Mouse (Mus musculus) hindbrain, postnatal 0 days (tissue): ENCODE results near the gene Klrb1f. TPM values are rescaled to one million over a fixed set of nuclear protein-coding genes. Genes with fewer than 3 reads are reported as not detected.

ENCODE experiments used
- ATAC-seq: fragments of 200-750 bp; cut with Nextera tagmentation; 2 replicates; pipeline ENCODE4 v1.8.0; 2017; ENCODE audit warnings: mild to moderate bottlenecking, moderate TSS enrichment, moderate library complexity
- DNase-seq: peaks from one replicate; pipeline ENCODE4 v3.0.0-alpha.2; 2015; ENCODE audit warnings: low spot score
- H3K27ac ChIP-seq: fragments of 300-500 bp; sonication (generic); 2 replicates; pipeline ENCODE4 v1.5.1; 2014; ENCODE audit warnings: mild to moderate bottlenecking
- H3K27me3 ChIP-seq: fragments of 300-500 bp; sonication (generic); 2 replicates; pipeline ENCODE4 v1.6.1; 2014; ENCODE audit warnings: low read length, mixed read lengths; ENCODE audit not compliant: insufficient read depth
- H3K36me3 ChIP-seq: fragments of 300-500 bp; sonication (generic); 2 replicates; pipeline ENCODE4 v1.6.1; 2014; ENCODE audit warnings: low read length, mixed read lengths; ENCODE audit not compliant: insufficient read depth
- H3K4me1 ChIP-seq: fragments of 300-500 bp; sonication (generic); 2 replicates; pipeline ENCODE4 v1.6.1; 2014; ENCODE audit warnings: antibody characterized with exemption, low read length, mixed read lengths; ENCODE audit not compliant: insufficient read depth
- H3K4me2 ChIP-seq: fragments of 300-500 bp; sonication (generic); 2 replicates; pipeline ENCODE4 v1.6.1; 2014; ENCODE audit warnings: low read depth, mild to moderate bottlenecking, low read length, moderate library complexity, mixed read lengths
- H3K4me3 ChIP-seq: fragments of 300-500 bp; sonication (generic); 2 replicates; pipeline ENCODE4 v1.5.1; 2014; ENCODE audit warnings: low read length
- H3K9ac ChIP-seq: fragments of 300-500 bp; sonication (generic); replicated peaks from 2 replicates; pipeline ENCODE4 v1.6.1; 2014; ENCODE audit warnings: mild to moderate bottlenecking, low read length, moderate library complexity, mixed read lengths
- H3K9me3 ChIP-seq: fragments of 300-500 bp; sonication (generic); 2 replicates; pipeline ENCODE4 v1.6.1; 2016; ENCODE audit warnings: low read length, mixed read lengths
- CTCF ChIP-seq: IDR thresholded peaks from 2 replicates; pipeline ENCODE4 v1.5.1; 2016; ENCODE audit warnings: antibody characterized with exemption, control low read depth, low read depth
- WGBS: fragments of 180-500 bp; shearing (Covaris S2); extraction: QIAGEN DNeasy Blood & Tissue Kit; methylation state at CpG from one replicate; pipeline ENCODE4 v1.1.7; 2014; 5-methylcytosine and 5-hydroxymethylcytosine counted together
- polyA plus RNA-seq: library from polyadenylated mRNA; unstranded; fragments of >200 nt; fragmentation: Nextera tagmentation; extraction: Ambion mirVana; gene quantifications from 2 replicates; pipeline ENCODE4 v1.2.1, GENCODE M21; 2015
- total RNA-seq: library from RNA; depleted of rRNA; stranded (reverse); fragments of >200 nt; gene quantifications from 2 replicates; pipeline ENCODE4 v1.2.3, GENCODE M21; 2014

The Klrb1f gene
- total and polyA plus RNA-seq, 2 experiments from 2014 or later = 0.24 TPM; not detected in 1

DNA sequence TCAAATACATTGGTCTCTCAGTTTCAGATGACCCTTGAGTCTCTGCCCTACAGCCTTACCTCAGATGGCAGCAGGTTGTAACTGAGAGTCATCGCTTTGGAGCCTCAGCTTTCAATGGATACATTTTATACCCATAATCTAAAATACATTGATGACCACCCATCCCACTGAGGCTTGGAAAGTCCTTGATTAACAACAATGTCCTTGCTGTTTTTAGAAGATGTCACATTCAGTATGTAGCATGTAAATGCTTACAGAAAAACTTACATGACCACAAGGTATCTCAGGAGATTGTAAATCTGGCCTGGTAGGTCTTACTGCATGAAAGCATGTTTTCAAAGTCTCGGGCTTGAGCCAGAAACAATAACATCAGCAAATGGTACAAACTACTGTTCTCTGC, 14.7 kb upstream of the Klrb1f start:
- Histone ChIP-seq H3K27ac (no peak overlapping the region), H3K36me3 (no peaks in the 10 kb centered on the region), H3K4me1 (no peaks in the 10 kb centered on the region), H3K9me3 (no peaks in the 10 kb centered on the region), H3K27me3 (no peaks in the 10 kb centered on the region), H3K9ac (no peak overlapping the region), H3K4me2 (no peak overlapping the region), H3K4me3 (no peak overlapping the region)
- no peak for TF ChIP-seq CTCF
- ATAC-seq = no peak
- WGBS = 85% methylated on average over 2 of the region's 2 CpGs
- no peak for DNase-seq

DNA sequence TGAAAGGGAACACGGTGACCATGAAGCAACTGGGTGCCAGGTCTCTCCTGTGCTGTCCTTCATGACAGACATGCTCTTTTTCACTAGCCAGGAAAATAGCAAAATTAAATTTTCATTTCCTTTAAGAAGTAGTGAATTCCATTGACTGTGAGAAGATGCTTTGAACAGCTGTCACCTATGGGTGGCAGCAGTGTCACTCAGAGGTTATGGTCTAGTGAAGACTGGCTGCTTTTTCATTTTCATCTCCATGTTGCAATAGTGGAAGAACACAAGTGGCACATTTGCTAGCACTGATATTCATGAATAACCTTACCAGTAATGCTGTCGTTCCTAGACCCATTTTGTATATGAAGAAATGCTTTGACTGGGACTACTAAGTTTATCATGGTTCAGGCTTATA, 12.3 kb upstream of the Klrb1f start:
- Histone ChIP-seq H3K27me3 (no peaks in the 10 kb centered on the region), H3K4me3 (no peak overlapping the region), H3K27ac (no peak overlapping the region), H3K4me1 (no peaks in the 10 kb centered on the region), H3K9me3 (no peaks in the 10 kb centered on the region), H3K4me2 (no peak overlapping the region), H3K9ac (no peak overlapping the region), H3K36me3 (no peaks in the 10 kb centered on the region)
- 80% methylated on average over 2 of the region's 2 CpGs for WGBS
- DNase-seq = peak; percentile 33
- peak; percentile 47 for TF ChIP-seq CTCF
- no peak for ATAC-seq

DNA sequence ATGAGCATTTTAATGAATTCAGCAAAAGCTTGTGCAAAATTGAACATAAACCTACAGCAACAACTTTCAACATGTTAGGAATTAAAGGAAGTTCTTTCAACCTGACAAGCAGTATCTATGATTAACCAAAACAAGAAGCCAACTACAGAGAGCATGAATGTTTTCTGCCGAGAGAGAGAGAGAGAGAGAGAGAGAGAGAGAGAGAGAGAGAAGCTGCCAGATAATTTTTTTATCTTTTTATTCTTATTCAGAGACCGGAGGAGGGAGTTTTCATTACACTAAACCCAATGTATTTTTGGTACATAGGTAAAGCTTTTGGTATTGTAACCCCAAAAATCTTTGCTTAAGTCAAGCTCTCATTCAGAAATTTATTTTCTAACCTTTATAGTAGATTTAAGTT, 10.7 kb upstream of the Klrb1f start:
- WGBS = 82% methylated on average over 2 of the region's 2 CpGs
- no peak overlapping the region for H3K4me3 ChIP-seq
- H3K9ac ChIP-seq = no peak overlapping the region
- H3K27ac ChIP-seq = no peak overlapping the region
- H3K4me2 ChIP-seq = no peak overlapping the region
- TF ChIP-seq CTCF = no peak
- no peaks in the 10 kb centered on the region for H3K27me3 ChIP-seq
- H3K4me1 ChIP-seq = no peaks in the 10 kb centered on the region
- H3K36me3 ChIP-seq = no peaks in the 10 kb centered on the region
- DNase-seq (no peak), ATAC-seq (no peak)
- H3K9me3 ChIP-seq = no peaks in the 10 kb centered on the region

- Histone ChIP-seq H3K36me3 (no peaks in the 10 kb centered on the region), H3K27ac (no peak overlapping the region), H3K9ac (no peak overlapping the region), H3K9me3 (no peaks in the 10 kb centered on the region), H3K4me2 (no peak overlapping the region), H3K27me3 (no peaks in the 10 kb centered on the region), H3K4me1 (no peaks in the 10 kb centered on the region), H3K4me3 (no peak overlapping the region)
- DNase-seq (no peak), ATAC-seq (no peak)
- no peak for TF ChIP-seq CTCF
Observed at GRCm38 (mm10) chr6:129036326-129036725, 9.4 kb upstream of the Klrb1f start.

DNA sequence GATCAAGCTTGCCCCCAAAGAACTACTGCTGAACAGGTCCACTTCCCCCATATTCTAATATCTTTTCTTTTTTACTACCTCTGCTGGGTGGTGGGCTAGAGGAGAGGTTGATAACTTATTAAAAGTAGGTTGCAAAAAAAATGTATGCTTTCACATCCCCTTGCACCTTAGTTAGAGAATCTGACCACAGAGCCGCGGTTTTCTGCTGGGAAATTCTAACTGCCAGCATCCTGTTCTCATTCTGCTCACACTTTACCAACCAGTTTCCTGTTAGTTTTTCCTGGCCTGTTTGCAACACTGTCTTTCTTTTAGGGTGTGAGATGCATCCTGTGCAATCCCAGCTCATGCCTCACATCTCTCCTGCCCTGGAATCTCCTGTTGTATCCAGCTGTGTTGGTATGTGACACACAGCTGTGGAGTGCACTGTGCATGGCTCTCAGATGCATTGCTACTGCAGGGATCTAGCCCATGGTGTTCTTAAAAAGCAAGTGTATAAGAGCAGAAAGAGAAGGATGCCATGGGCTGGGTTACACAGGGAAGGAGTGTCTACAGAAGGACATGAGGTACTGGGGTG, 8.7 kb upstream of the Klrb1f start:
- no peak for DNase-seq
- Histone ChIP-seq H3K9ac (no peak overlapping the region), H3K4me1 (no peaks in the 10 kb centered on the region), H3K4me2 (no peak overlapping the region), H3K27ac (no peak overlapping the region), H3K27me3 (no peaks in the 10 kb centered on the region), H3K9me3 (no peaks in the 10 kb centered on the region), H3K36me3 (no peaks in the 10 kb centered on the region), H3K4me3 (no peak overlapping the region)
- no peak for TF ChIP-seq CTCF
- WGBS = 86% methylated on average over 2 of the region's 2 CpGs
- no peak for ATAC-seq

DNA sequence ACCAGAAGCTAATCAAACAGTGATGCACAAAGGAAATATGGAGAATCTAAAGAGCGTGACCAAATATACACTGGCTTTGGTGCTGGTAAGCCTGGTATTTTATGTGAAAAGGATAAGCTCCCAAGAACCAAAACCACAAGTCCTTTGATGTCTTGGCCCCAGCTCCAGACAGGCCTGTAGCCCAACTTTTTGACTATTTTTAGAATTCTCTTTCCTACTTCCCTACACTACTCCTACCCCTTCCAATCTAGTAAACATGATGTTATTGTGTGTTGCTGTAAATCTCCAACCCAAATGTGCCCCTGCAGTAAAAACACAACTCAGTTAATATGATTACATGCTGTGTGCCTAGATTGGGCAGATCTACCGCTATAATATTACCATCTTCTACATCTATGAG, 4.2 kb upstream of the Klrb1f start:
- no peak overlapping the region for H3K27ac ChIP-seq
- no peak for TF ChIP-seq CTCF
- no peaks in the 10 kb centered on the region for H3K27me3 ChIP-seq
- H3K9ac ChIP-seq = no peak overlapping the region
- WGBS = 100% methylated on average over 2 of the region's 2 CpGs
- H3K4me2 ChIP-seq = no peak overlapping the region
- ATAC-seq (no peak), DNase-seq (no peak)
- H3K9me3 ChIP-seq = no peaks in the 10 kb centered on the region
- no peak overlapping the region for H3K4me3 ChIP-seq
- H3K36me3 ChIP-seq = no peaks in the 10 kb centered on the region
- H3K4me1 ChIP-seq = no peaks in the 10 kb centered on the region

DNA sequence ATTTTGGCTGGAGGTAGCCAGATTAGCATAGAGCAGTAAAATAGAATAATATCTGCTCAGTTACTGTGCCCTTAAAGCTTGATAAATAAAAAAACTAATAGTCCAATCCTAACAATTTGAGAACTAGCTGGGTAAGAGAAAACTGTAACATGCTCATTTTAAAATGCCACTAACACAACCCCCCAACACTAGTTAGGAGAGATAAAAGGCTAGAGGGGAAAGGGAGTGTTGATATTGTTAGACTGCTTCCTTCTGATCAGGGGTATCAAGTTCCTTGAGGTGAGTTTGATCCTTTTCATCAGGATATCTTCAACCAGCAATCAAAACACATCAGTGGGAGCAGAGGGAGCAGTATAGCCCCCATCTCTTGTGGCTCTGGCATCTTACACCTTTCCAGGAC, 3.2 kb upstream of the Klrb1f start:
- H3K4me1 ChIP-seq = no peaks in the 10 kb centered on the region
- no peak for ATAC-seq

More for the DNA sequence above, 3.2 kb upstream of the Klrb1f start:
- no peaks in the 10 kb centered on the region for H3K36me3 ChIP-seq
- no peak overlapping the region for H3K27ac ChIP-seq
- no peak for TF ChIP-seq CTCF
- H3K9ac ChIP-seq = no peak overlapping the region
- H3K4me3 ChIP-seq = no peak overlapping the region
- H3K9me3 ChIP-seq = no peaks in the 10 kb centered on the region
- H3K27me3 ChIP-seq = no peaks in the 10 kb centered on the region
- DNase-seq = no peak
- H3K4me2 ChIP-seq = no peak overlapping the region
